8 mouse cellular contexts compared by ENCODE assay signal in the genomic region with DNA sequence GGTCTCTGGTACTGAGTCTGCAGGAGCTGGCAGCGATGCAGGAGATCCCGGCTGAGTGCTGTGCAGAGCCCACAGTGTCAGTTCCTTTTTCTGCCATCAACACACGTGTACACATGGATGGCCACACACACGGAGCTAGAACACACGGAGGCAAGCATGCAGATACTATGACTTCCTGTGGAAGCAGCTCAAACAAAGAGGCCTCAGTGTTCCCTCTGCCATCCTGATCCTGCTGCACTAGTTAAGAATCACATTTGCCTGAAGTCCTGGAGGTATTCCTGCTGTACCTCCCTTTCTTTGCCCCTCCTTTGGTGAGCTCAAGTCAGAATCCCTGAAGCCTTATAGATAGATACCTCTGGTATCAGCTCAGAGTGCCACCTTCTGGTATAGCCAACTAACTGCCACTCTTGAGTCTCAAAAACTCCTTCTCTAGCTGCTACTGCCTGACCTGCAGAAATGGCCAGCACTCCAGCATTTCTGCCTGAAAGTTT.
DNase-seq lines count a peak whose midpoint lies in the region; ATAC-seq lines count a peak whose summit lies in the region.

No protein-coding gene starts in this region.

- WGBS in hindbrain, embryonic 11.5 days, result 81% methylated on average over 5 of the region's 5 CpGs
- 78% methylated on average over 5 of the region's 5 CpGs for WGBS in hindbrain, embryonic 10.5 days
- WGBS in hindbrain, embryonic 14.5 days, result 66% methylated on average over 5 of the region's 5 CpGs
- WGBS in neural tube, embryonic 13.5 days, result 71% methylated on average over 5 of the region's 5 CpGs

- no peak for ATAC-seq in hindbrain, embryonic 11.5 days (ENCODE audit: low FRiP score)
- peak; percentile 79 for ATAC-seq in hindbrain, embryonic 14.5 days (ENCODE audit: low FRiP score)
- peak; percentile 74 for ATAC-seq in neural tube, embryonic 13.5 days (ENCODE audit: low read depth)
- no peak for ATAC-seq in activated CD4-positive, CD25-positive, alpha-beta regulatory T cell, adult 4 months

- peak; percentile 48 for DNase-seq in hindbrain, embryonic 11.5 days (ENCODE audit: low spot score)
- DNase-seq in hindbrain, embryonic 10.5 days (ENCODE audit: low spot score), result no peak
- peak; percentile 27 for DNase-seq in ES-CJ7 (ENCODE audit: low read depth, low spot score)
- peak; percentile 45 for DNase-seq in cerebellum, adult 8-10 months
- DNase-seq in hindbrain, embryonic 14.5 days (ENCODE audit: low spot score), result peak; percentile 75
- no peak for DNase-seq in thymus, postnatal 25 days

- no peak overlapping the region for H3K4me2 ChIP-seq in hindbrain, embryonic 11.5 days (replicated peaks; ENCODE audit: low read depth, low read length)
- H3K4me2 ChIP-seq in hindbrain, embryonic 14.5 days (replicated peaks), result no peak overlapping the region
- no peak overlapping the region for H3K4me2 ChIP-seq in neural tube, embryonic 13.5 days

- no peak overlapping the region for H3K4me3 ChIP-seq in hindbrain, embryonic 11.5 days (ENCODE audit: low read depth, low read length)
- H3K4me3 ChIP-seq in hindbrain, embryonic 10.5 days, result no peak overlapping the region
- H3K4me3 ChIP-seq in hindbrain, embryonic 14.5 days (replicated peaks; ENCODE audit: low read length), result no peak overlapping the region
- H3K4me3 ChIP-seq in neural tube, embryonic 13.5 days, result no peak overlapping the region

- no peaks in the 10 kb centered on the region for H3K27me3 ChIP-seq in hindbrain, embryonic 11.5 days (ENCODE audit: control insufficient read depth, insufficient read depth, low read length)
- H3K27me3 ChIP-seq in hindbrain, embryonic 10.5 days (ENCODE audit: insufficient read depth, poor library complexity, severe bottlenecking), result peaks cover 24% of the 10 kb centered on the region
- no peaks in the 10 kb centered on the region for H3K27me3 ChIP-seq in hindbrain, embryonic 14.5 days (ENCODE audit: control insufficient read depth, insufficient read depth, low read length)
- H3K27me3 ChIP-seq in neural tube, embryonic 13.5 days, result no peaks in the 10 kb centered on the region

- H3K4me1 ChIP-seq in hindbrain, embryonic 11.5 days (replicated peaks; ENCODE audit: control insufficient read depth, insufficient read depth, low read length), result peaks cover 7% of the 10 kb centered on the region; the same call in 1 of the 2 replicates
- H3K4me1 ChIP-seq in hindbrain, embryonic 10.5 days (replicated peaks), result peaks cover 19% of the 10 kb centered on the region
- H3K4me1 ChIP-seq in hindbrain, embryonic 14.5 days (replicated peaks; ENCODE audit: control insufficient read depth, insufficient read depth, low read length), result peaks cover 14% of the 10 kb centered on the region
- H3K4me1 ChIP-seq in neural tube, embryonic 13.5 days (replicated peaks), result peaks cover 26% of the 10 kb centered on the region

- H3K9me3 ChIP-seq in hindbrain, embryonic 11.5 days (ENCODE audit: control insufficient read depth, low read length), result no peaks in the 10 kb centered on the region
- H3K9me3 ChIP-seq in hindbrain, embryonic 10.5 days, result no peaks in the 10 kb centered on the region
- H3K9me3 ChIP-seq in hindbrain, embryonic 14.5 days (ENCODE audit: control insufficient read depth, low read length), result no peaks in the 10 kb centered on the region
- no peaks in the 10 kb centered on the region for H3K9me3 ChIP-seq in neural tube, embryonic 13.5 days

- no peak overlapping the region for H3K27ac ChIP-seq in hindbrain, embryonic 11.5 days (ENCODE audit: low read depth, low read length)
- H3K27ac ChIP-seq in hindbrain, embryonic 10.5 days, result no peak overlapping the region
- peak overlapping the region; percentile 47; the same call in 1 of the 2 replicates for H3K27ac ChIP-seq in hindbrain, embryonic 14.5 days
- peak overlapping the region; percentile 67 for H3K27ac ChIP-seq in neural tube, embryonic 13.5 days (replicated peaks)

- H3K9ac ChIP-seq in hindbrain, embryonic 11.5 days (ENCODE audit: low read depth, low read length), result no peak overlapping the region
- no peak overlapping the region for H3K9ac ChIP-seq in hindbrain, embryonic 14.5 days
- H3K9ac ChIP-seq in neural tube, embryonic 13.5 days, result no peak overlapping the region

- H3K36me3 ChIP-seq in hindbrain, embryonic 11.5 days (ENCODE audit: control insufficient read depth, insufficient read depth, low read length), result no peaks in the 10 kb centered on the region
- H3K36me3 ChIP-seq in hindbrain, embryonic 10.5 days, result no peaks in the 10 kb centered on the region
- H3K36me3 ChIP-seq in hindbrain, embryonic 14.5 days (replicated peaks; ENCODE audit: control insufficient read depth, insufficient read depth), result peaks cover 60% of the 10 kb centered on the region
- peaks cover 51% of the 10 kb centered on the region for H3K36me3 ChIP-seq in neural tube, embryonic 13.5 days

Comparison
In these comparisons a context has a peak if more than half of its experiments do, and no peak if none do; other contexts are left out.
1. ATAC-seq: peak in hindbrain, embryonic 14.5 days (single experiment) and neural tube, embryonic 13.5 days (single experiment); none in hindbrain, embryonic 11.5 days (single experiment) and activated CD4-positive, CD25-positive, alpha-beta regulatory T cell, adult 4 months (single experiment).
2. DNase-seq: peak in hindbrain, embryonic 11.5 days (single experiment), ES-CJ7 (single experiment), cerebellum, adult 8-10 months (single experiment) and hindbrain, embryonic 14.5 days (single experiment); none in hindbrain, embryonic 10.5 days (single experiment) and thymus, postnatal 25 days (single experiment).
3. H3K27ac ChIP-seq: peak in hindbrain, embryonic 14.5 days (single experiment) and neural tube, embryonic 13.5 days (single experiment); none in hindbrain, embryonic 11.5 days (single experiment) and hindbrain, embryonic 10.5 days (single experiment).